Mouse (Mus musculus): ENCODE measurements around the gene Myo1b.

Gene Myo1b

DNA sequence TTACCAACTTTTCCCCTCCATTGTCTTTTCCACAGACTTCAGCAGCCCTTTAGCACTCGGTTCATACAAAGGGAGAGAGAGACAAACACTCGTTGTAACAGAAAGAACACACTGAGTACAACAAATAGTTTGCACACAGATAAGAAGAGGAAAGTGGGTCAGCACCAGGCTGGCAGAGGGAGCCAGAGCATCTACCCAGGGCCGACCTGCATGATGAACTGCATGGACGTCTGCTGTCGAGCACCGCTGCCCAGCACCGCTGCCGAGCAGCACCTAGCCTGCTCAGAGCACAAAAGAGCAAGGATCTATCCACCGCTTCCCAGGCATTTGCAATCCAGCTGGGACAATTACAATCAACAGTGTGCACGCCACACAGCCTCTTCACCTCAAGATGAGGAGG is 19.9 kb downstream of the Myo1b start:
- WGBS: 54% methylated on average over 10 of the region's 10 CpGs

DNA sequence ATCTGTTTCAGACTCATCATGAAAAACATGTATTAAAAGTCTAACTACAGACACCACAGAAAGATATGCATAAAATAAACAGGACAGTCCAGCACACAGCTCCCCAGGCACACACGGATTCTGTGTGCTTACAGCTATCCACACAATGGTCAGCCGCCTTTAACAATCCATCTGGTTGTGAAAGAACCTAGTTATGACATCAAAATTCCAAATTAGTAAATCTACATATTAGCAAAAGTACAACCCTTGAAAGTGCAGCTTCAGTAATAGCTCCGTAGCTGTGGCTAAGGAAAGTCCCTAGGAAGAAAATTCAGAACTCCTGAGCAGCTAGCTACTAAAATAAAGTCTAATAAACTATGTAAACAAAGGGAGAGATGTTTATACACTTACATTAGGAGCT is 21.1 kb downstream of the Myo1b start:
- 78% methylated on average over 3 of the region's 3 CpGs for WGBS

DNA sequence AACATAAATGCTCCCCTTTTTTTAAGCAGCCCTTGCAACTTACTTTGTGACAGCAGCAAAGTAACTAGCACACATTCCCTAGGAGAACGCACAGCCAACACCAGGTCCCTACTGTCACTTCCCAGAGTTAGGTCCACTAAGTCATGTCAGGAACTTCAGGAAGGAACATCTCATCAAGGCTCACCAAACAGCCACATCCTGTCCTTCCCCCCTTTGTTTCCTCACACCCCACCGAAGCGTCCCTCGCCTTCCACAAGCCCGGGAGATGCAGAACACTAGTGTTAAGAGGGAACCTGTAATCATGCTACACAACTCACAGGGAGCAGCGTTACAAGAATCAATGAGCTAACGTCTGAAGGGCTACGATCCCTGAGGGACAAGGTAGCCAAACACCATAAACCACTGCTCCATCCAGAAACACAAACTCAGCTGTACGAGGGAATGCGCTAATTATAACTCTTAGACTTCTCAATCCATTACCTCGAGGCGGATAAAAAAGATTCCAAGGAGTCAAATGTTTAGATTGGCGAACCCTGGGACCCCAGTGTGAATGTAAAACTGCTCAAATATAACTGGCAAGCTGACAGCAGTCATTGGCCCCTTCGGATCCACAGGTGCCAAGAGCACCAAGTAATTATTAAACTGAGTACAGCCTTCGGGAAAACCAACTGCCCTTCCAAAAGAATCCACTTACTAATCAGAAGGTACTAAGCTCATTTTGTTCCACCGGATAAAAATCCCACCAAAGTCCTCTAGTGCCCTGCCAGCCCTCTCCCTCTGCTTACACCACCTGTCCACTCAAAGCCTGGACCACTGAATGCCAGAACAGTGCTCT is 22.1 kb downstream of the Myo1b start:
- WGBS: 68% methylated on average over 16 of the region's 16 CpGs

DNA sequence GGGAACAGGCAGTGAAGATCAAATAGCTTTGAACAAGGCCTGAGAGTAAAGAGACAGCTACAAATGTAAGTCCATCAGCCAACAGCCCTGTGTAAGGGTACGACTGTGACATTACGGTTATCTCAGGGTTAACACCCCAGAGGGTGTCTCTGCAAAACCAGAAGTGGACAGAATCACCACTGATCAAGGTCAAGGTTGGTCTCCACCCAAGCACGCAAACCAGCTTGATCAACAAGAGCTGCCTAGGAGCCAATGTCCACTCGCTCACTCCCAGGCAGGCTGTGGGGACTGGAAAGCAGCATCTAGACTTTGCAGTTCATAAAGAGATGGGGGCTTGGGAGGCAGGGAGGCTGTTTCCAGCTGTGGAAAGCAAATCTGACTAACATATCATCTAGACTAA is 23.9 kb downstream of the Myo1b start:
- 96% methylated on average over 4 of the region's 4 CpGs for WGBS

DNA sequence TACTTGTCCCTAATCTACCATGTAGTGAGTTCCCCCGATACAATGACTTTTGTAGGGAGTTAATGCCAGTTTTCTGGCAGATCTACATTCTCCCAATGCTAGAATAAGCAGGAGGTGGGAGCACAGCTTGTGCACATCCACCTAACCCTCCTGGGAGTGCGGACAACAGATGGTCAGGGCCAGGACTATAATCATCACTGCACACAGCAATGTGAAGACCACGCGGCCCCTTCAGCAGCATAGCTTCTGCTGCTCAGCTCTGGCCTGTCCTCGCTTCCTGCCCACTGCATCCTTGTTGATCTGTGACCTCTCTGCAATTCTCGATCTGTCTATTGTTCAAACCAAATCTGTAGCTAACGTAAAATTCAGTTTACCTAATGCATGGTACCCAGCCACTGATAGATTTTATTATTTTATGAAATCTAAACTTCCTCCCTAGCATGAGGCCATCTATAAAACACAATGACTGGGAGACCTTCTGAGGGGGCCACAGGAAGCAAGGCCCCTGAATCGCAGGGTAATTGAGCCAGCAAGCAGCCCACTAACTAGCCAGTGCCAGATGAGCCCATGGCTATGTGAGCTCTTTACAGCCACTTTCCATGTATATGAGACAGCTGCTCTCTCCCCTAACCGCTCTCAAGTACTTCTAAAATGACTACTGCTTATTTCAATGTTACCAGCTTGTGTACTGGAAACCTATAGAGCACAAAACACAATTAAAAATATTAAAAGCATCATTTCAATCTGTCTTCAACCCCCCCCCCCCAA is 27.6 kb downstream of the Myo1b start:
- WGBS: 72% methylated on average over 9 of the region's 9 CpGs

DNA sequence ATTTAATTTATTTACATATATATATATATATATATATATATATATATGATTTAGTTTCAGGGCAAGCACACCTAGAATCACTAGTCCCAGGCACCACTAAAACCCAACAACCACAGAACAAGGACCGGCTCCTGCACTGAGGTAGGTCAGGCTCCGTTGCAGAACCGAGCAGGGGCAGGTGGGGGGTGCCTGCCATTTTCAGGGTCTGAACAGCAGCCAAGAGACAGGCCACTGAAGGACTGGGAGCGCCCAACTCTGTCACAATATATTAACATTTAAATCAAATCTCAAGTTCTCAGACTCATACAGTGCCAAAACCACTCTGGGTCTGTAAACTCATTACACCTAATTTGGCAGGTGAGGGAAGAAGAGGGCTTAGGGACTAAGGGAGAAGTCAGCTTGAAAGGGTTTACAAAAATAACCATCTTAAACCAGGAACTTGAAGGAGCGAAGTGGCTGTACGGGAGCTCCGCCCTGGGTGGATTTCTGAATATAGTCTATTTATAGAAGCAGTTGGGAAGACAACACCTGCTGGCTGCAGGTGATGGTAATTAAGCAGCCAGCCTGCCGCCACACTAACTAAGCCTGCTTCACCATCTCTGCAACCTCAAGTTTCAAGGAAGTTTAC is 30.4 kb downstream of the Myo1b start:
- 69% methylated on average over 8 of the region's 8 CpGs for WGBS

DNA sequence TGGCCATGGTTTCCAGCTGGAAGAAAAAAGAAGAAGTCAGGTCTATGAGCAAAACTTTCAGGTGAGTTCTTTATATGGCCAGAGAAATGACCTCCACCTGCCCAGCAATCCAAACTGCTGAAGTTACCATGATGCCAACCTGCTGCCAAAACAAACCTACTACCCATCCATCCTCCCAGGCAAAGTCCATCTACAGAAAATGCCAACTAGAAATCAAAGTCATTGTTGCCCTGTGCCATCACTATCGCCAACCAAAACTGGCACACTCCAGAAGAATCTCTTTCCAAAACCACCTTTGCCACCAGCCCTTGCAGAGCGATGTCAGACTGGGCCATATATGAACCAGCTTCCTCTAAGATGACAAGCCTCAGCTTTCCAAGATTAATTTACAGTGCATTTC is 32.7 kb downstream of the Myo1b start:
- WGBS: 99% methylated on average over 2 of the region's 2 CpGs

DNA sequence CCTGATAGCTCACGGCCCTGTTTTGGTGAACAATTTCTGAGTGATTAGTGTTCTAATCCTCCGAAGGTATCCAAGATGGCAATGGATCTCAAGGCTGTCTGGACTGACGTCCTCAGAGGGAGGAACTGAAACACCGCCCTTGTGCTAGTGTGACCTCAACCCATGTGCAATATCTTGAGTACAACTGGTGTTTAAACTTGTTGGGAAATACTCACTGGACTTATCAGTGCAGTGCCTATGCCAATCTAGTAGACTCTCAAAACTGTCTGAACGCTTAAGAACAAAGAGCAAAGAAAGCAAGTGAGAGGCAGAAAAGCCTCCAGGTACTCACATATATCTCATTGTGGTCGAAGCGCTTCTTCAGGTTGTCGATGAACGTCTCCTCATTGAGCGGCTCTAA is 33.1 kb downstream of the Myo1b start:
- WGBS: 96% methylated on average over 10 of the region's 10 CpGs

DNA sequence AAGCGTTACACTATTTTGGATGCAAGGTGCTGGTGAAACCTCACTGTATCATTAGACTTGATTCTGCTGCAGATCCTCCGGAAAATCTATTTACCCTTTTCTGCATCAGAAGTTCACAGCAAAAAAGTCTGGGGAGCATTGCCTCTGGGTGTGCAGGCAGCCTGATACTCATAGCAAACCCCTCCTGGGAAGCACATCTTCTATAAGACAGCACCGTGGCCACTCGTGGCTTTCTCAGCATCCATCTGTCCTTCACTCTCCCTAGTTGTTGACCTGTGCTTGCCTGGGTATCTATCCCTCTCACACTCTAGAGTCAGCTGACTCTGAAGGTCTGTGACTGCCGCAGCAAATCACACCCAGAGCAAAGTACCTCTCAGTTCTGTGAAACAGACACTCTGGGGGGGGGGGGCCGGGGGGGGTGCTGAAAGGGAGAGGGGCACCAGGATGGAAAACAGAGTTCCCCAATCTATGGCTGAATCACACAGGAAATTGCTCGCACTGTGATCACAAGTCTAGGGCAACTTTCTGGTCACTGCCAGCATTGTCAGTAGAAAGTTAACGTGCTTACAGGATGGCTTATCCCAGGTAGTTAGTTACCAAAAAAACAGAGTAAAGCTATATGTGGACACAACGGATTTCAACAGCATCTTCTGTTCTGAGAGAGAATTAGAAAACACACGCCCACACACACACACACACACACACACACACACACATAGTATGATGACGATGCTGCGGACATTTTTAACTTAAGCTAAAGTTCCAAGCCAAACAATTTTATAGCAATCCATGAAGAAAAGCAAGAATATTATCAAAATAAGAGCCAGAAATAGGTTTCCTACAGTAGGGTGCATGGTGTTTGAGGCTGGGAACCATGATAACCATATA is 35.7 kb downstream of the Myo1b start:
- 48% methylated on average over 12 of the region's 12 CpGs for WGBS

DNA sequence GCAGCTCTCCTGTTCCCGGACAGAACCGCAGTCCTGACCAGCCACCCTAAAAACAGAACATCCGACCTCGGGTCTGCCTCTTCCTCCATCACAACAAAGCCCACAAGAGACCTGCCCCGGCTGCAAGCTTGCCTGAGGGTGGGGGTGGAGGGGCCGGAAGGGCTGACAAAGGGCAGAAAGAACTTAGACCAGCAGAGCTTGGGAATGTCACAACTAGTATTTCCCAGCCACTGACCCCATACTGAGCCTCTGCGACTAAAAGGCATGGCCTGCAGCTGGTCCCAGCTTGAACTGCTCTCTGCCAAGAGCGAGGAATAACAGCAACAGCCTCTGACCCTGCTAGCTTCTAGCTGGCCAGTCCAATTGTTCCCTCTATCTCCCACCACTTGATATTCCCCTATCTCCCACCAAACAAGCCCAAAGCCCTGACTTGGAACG is 36.5 kb downstream of the Myo1b start:
- 47% methylated on average over 9 of the region's 9 CpGs for WGBS

DNA sequence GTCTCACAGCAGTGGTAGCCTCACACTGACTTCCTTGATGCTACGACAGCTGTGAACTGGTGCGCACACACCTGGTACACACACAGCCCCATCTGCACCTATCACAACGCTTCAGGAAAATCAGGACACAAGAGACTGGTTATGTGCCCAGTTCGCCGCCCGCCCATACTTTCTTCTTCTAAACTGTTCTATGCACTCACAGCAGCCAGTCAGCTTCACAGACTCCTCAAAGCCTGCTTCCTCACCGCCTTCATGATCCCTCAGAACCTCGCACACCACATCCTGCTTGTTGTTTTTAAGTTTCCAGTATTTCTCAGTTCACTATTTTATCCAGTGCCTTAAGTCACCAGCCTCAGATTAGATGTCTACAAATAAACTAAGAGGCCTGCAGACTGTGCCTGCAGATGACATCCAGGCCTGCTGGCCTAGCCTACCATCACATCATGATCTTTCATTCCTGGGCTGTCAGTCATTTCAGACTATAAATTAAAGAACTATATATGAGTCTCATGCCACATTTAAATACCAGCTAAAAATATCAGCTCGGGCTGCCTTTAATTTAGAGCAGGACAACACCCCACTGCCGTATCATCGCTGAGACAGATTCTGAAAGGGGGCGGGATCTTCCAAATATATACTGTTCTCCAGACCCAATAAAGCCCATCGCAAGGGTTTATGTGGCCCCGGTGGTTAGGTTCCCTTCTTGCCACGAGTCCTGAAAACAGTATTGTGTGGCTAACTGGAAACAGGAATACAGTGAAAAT is 40.2 kb downstream of the Myo1b start:
- 54% methylated on average over 15 of the region's 15 CpGs for WGBS

DNA sequence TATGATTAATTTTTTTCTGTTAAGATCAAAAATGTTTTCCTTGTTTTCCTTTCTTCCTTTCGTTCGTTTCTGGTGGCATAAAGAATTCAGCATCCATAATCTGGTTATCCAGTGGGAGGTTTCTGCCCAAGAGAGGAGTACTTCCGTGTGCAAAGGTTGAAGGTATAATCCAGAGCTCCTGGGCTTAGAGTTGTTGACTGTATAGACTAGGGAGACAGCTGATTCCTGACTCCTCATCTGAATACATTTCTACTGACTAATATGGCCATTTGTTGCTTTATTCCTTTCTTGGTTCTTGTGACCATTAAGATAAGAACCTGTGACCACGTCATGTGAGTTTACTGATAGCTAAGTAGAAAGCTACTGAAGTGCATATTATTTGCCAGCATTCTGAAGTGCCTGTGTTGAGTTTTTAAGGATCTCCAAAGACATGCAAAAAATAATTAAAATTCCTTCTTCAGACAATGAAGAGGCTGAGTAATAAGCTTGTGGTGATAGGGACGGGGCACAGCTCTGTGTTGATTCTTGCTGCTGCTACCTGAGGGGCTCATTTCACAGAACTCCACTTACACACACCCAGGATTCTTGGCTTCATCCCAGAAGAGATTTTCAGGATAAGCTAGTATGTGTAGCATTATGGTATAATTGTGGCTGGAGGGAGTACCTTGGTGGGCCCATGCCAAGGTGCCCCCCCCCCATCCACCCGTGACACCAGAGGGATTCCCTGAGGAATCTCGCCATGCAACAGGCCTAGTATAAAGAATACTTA is 43.2 kb downstream of the Myo1b start:
- 74% methylated on average over 7 of the region's 7 CpGs for WGBS

DNA sequence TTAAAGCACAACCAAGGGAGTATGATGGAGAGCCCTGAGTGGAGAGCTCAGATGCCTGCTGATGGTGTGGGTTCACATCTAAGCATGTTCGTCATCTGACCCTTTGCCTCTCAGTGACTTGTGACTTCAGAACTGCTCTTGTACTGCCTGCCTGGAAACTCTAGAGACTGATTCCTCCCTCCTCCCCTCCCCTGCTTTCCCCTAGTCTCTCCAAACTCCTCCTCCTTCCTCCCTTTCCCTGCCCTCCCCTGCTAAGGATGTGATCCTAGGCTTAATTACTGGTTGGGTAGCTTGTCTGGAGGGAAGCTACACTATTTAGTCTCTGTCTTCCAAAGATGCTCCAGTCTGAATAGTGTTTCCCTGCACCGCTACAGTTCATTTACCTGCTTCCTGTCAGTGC is 44.6 kb downstream of the Myo1b start:
- 87% methylated on average over 2 of the region's 2 CpGs for WGBS

DNA sequence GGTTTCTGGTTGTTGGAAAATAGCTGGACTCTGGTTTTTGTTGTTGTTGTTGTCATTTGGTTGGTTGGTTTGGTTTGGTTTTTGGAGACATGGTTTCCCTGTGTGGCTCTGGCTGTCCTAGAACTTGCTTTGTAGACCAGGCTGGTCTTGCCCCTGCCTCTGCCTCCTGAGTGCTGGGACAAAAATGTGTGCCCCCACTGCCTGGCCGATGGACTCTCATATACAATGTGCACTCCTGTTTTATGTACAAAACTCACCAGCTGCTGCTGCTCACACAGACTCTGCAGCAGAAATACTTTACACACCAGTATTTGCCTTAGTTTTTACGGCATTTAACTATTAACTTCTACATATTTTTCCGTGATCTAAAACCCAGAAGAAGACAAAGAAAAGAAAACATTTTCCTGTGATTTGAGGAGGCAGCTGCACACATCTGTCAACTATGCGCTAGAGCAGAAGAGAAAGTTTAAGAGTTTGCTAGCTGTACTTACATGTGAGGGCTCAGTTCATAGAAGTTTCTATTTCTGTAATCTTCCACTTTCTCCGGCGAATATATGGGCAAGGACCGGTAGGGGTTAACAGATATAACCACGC is 52.9 kb downstream of the Myo1b start:
- 88% methylated on average over 8 of the region's 8 CpGs for WGBS

DNA sequence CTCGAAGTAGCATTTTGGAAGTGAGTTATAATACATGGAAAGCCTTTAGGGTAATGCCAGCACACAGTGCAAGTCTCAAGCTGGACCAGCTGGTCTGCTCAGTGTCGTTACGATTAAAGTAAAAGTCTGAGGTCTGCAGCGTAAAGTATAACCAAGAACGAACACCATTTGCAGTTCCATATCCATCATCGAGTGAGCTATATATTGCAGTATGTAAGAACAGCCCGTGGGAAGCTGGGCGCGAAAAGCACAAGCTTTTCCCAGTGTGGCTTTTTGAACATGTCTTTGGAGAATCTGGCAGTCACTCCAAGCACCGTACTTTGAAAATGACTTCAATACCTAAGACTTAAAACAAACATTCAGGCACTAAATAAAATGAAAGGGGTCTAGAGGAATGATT is 55.0 kb downstream of the Myo1b start:
- WGBS: 57% methylated on average over 10 of the region's 10 CpGs

DNA sequence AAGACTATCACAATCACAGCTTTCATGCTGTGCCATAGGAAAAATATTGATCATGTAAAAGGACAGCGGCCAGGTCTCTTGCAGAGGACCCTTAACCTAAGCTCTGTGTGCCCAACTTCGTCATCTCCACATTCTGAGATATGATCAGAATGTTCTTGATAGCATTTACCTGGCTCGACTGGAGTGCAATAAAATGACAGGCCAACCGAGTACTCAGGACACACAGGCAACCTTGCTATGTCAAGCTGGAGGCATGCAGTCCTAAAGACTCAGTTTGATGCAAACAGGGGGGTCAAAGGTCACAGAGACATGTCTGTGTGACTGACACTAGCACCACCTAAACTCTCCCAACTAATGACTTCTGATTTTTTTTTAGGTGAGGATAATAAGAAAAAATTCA is 58.9 kb downstream of the Myo1b start:
- 94% methylated on average over 4 of the region's 4 CpGs for WGBS

DNA sequence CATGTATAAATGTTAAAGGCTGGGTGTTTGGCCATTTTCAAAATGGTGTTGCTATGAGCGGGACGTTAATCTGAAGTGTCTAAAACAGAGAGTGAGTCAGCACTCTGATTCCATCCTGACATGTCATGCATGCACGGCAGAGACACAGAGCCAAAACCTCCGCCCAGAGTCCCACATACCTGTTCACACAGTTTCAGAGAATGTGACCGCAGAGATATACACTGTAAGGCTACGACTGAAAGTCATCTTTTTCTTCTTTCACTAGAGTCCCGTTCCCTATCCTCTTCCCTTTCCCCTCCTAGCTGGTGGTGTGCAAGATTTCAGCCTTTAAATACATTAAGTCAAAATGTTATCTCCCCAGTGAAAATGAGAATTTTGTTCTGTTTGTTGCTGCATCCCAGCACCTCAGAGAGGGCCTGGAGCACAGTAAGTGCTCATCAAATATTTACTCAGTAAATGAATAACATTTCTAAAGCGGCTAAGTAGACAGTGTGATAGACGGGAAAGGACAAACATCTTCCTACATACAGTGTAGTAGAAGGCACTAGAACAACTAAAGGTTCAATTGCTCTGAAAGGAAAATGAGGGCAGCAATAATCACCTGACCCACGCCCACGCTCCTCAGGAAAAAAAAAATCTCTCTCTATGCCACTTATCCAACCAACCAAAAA is 59.5 kb downstream of the Myo1b start:
- WGBS: 85% methylated on average over 11 of the region's 11 CpGs

DNA sequence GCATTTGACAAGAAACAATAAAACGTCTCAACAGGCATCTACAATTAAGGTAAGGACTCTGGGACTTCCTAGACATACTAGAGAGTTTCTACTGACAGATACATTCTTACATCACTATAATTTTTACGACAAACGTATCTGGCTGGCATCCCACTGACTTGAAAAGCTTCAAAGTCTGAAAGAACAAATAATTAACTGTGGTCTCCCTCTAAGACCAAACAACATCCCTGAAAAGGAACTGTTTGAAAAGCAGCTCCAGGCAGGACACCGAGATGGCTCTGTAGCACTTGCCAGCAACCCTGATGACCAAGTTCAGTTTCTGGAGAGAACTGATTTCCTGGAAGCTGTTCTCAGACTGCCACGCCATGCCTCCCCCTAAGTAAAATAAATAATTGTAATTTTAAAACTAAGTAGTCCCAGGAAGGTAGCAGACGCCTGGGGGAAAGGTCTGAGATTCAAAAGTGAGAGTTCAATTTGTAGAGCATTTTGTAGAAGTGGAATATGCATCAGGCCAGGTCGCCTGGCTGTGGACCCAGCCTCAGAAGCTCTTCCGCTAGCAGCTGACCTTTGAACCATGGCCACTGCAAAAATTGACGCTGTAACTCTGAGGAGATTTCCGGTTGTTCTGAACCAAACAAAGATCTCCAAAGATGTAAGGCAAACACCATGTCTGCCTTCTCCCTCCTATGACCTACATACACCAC is 60.2 kb downstream of the Myo1b start:
- WGBS: 69% methylated on average over 10 of the region's 10 CpGs

DNA sequence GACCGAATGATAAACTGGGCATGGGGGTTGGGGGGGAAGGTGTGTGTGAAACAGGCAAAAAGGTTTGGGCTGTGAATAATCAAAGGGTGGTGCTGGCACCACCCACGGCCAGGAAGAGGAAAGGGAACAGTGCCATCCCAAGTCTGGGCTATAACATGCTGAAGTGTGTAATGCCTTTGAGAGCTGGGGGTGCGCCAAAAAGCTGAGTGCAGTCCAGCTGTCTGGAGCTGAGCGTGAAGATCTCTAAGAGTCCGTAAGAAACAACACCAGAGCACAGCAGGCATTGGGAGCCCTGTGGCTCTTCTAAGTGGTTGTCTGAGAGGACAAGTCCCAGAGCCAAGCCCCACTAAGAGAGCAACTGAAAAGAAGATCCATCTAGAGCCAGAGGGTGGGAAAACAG is 63.6 kb downstream of the Myo1b start:
- 43% methylated on average over 5 of the region's 5 CpGs for WGBS

All from cerebral cortex, adult 2 months (tissue).